Mouse (Mus musculus) gastrocnemius, postnatal 4 days (tissue): ENCODE measurements around the gene Nrbp1. TPM values are rescaled to one million over a fixed set of nuclear protein-coding genes. Genes with fewer than 3 reads are reported as not detected.

Source experiments
- DNase-seq, 2 experiments: peaks; one replicate each; pipeline ENCODE4 v3.0.0; 2021 to 2022; ENCODE audit warnings: low spot score in 2 of 2, mixed read lengths in 2 of 2
- total RNA-seq, 2 experiments: library from RNA; stranded (reverse); gene quantifications; 2 replicates each; pipeline ENCODE4 v1.2.3; 2021

Gene Nrbp1
- total RNA-seq, 2 experiments from 2014 or later, result 91.4 to 105 TPM

GRCm38 (mm10) chr5:31255971-31256370, 15.3 kb downstream of the Nrbp1 start:
- DNase-seq, result no peak

GRCm38 (mm10) chr5:31257616-31258015, 17.0 kb downstream of the Nrbp1 start:
- no peak for DNase-seq

GRCm38 (mm10) chr5:31266101-31266500, 25.4 kb downstream of the Nrbp1 start:
- DNase-seq, result no peak

GRCm38 (mm10) chr5:31267686-31268085, 27.0 kb downstream of the Nrbp1 start:
- DNase-seq, result no peak

- no peak for DNase-seq
These were observed 32.4 kb downstream of the Nrbp1 start for GRCm38 (mm10) chr5:31273018-31273417.

GRCm38 (mm10) chr5:31279245-31279988, 38.8 kb downstream of the Nrbp1 start:
- no peak for DNase-seq

- no peak for DNase-seq
These were observed 47.6 kb downstream of the Nrbp1 start for GRCm38 (mm10) chr5:31288225-31288624.

GRCm38 (mm10) chr5:31288655-31289054, 48.0 kb downstream of the Nrbp1 start:
- no peak for DNase-seq

- no peak for DNase-seq
These were observed 49.1 kb downstream of the Nrbp1 start for GRCm38 (mm10) chr5:31289626-31290230.

GRCm38 (mm10) chr5:31290521-31291360, 50.1 kb downstream of the Nrbp1 start, which contains the start of gene Ift172:
TSS of gene Ift172 (minus strand) at chr5:31291116.
- peak; percentile 88 to 96 for DNase-seq

GRCm38 (mm10) chr5:31291361-31291688, 50.7 kb downstream of the Nrbp1 start:
- no peak for DNase-seq

GRCm38 (mm10) chr5:31294964-31295605, 54.4 kb downstream of the Nrbp1 start:
- DNase-seq, result no peak

- peak; percentile 33 to 39 for DNase-seq
These were observed 55.0 kb downstream of the Nrbp1 start, which contains the start of gene Fndc4 for GRCm38 (mm10) chr5:31295606-31296141. TSS of gene Fndc4 (minus strand) at chr5:31296080.

- DNase-seq, result no peak
These were observed 56.5 kb downstream of the Nrbp1 start, which contains the start of gene Gckr for GRCm38 (mm10) chr5:31297047-31297757. TSS of gene Gckr (plus strand) at chr5:31297443.

GRCm38 (mm10) chr5:31297981-31298380, 57.3 kb downstream of the Nrbp1 start:
- DNase-seq, result no peak

- no peak for DNase-seq
These were observed 57.8 kb downstream of the Nrbp1 start for GRCm38 (mm10) chr5:31298486-31298885.
